Mouse (Mus musculus) CH12.LX (cell line): ENCODE measurements around the gene Aftph. TPM values are rescaled to one million over a fixed set of nuclear protein-coding genes. Genes with fewer than 3 reads are reported as not detected.

ENCODE experiments used
- DNase-seq: peaks from one replicate; pipeline ENCODE4 v3.0.0-alpha.2; 2013; ENCODE audit errors: extremely low read depth
- H3K27ac ChIP-seq: 2 replicates; pipeline ENCODE4 v1.5.1; 2012; ENCODE audit warnings: low read depth, mild to moderate bottlenecking, control low read depth, moderate library complexity; ENCODE audit not compliant: insufficient read depth
- H3K27me3 ChIP-seq: replicated peaks from 2 replicates; pipeline ENCODE3; 2012; ENCODE audit warnings: inconsistent platforms
- H3K36me3 ChIP-seq, 2 experiments: replicated peaks in 1 of 2; 2 replicates each; pipeline versions ENCODE3 to v1.6.1; 2012; ENCODE audit warnings: inconsistent platforms in 1 of 2, low read length in 1 of 2, mild to moderate bottlenecking in 1 of 2, mixed read lengths in 1 of 2, moderate library complexity in 1 of 2; ENCODE audit not compliant: control insufficient read depth in 1 of 2, insufficient read depth in 1 of 2
- H3K4me1 ChIP-seq, 2 experiments: 2 replicates each; pipeline ENCODE4 v1.6.1; 2012; ENCODE audit warnings: inconsistent platforms in 1 of 2, moderate library complexity in 1 of 2; ENCODE audit not compliant: insufficient read depth in 2 of 2, control insufficient read depth in 1 of 2
- H3K4me2 ChIP-seq: 2 replicates; pipeline ENCODE4 v1.6.1; 2012; ENCODE audit warnings: low read depth, mild to moderate bottlenecking, control low read depth; ENCODE audit not compliant: poor library complexity, insufficient read depth, severe bottlenecking
- H3K4me3 ChIP-seq, 3 experiments: fragments of 150-350 bp in 1 of 3; sonication (generic) in 1 of 3; replicated peaks in 1 of 3; 2 replicates each; pipeline versions ENCODE3 to v1.5.1; 2011 to 2012; ENCODE audit warnings: low read depth in 2 of 3, low read length in 2 of 3, mild to moderate bottlenecking in 2 of 3, moderate library complexity in 2 of 3, control low read depth in 1 of 3, improper control_type of control experiment in 1 of 3, inconsistent platforms in 1 of 3, mixed read lengths in 1 of 3; ENCODE audit not compliant: poor library complexity in 1 of 3
- H3K79me2 ChIP-seq: replicated peaks from 2 replicates; pipeline ENCODE4 v1.6.1; 2012; ENCODE audit warnings: mild to moderate bottlenecking, moderate library complexity; ENCODE audit not compliant: control insufficient read depth, poor library complexity, insufficient read depth, severe bottlenecking; ENCODE audit errors: extremely low read depth
- H3K9ac ChIP-seq: 2 replicates; pipeline ENCODE4 v1.6.1; 2012; ENCODE audit warnings: low read depth, mild to moderate bottlenecking, control low read depth, moderate library complexity; ENCODE audit not compliant: insufficient read depth
- H3K9me3 ChIP-seq: replicated peaks from 2 replicates; pipeline ENCODE3; 2012; ENCODE audit warnings: low read length, inconsistent platforms, mixed read lengths
- BHLHE40 ChIP-seq: IDR thresholded peaks from 2 replicates; pipeline ENCODE4 v1.6.1; 2011; ENCODE audit warnings: mild to moderate bottlenecking, low read depth, low read length, improper control_type of control experiment
- CHD1 ChIP-seq: IDR thresholded peaks from 2 replicates; pipeline ENCODE4 v1.6.1; 2012; ENCODE audit warnings: low read depth, low read length, improper control_type of control experiment, inconsistent platforms
- CHD2 ChIP-seq: IDR thresholded peaks from 2 replicates; pipeline ENCODE4 v1.6.1; 2011; ENCODE audit warnings: low read length, improper control_type of control experiment
- CTCF ChIP-seq, 2 experiments: IDR thresholded peaks in 1 of 2; conservative IDR thresholded peaks in 1 of 2; 2 replicates each; pipeline ENCODE4 v1.5.1; 2011 to 2012; ENCODE audit warnings: low read depth in 2 of 2, low read length in 2 of 2, improper control_type of control experiment in 1 of 2, inconsistent platforms in 1 of 2, mild to moderate bottlenecking in 1 of 2, moderate library complexity in 1 of 2
- E2F4 ChIP-seq: IDR thresholded peaks from 2 replicates; pipeline ENCODE4 v1.6.1; 2011; ENCODE audit warnings: low read depth, low read length, improper control_type of control experiment; ENCODE audit not compliant: insufficient replicate concordance
- ELF1 ChIP-seq: IDR thresholded peaks from 2 replicates; pipeline ENCODE4 v1.6.1; 2014; ENCODE audit warnings: low read depth, mild to moderate bottlenecking, inconsistent platforms, low read length, improper control_type of control experiment
- EP300 ChIP-seq: IDR thresholded peaks from 2 replicates; pipeline ENCODE4 v1.6.1; 2011; ENCODE audit warnings: low read length, improper control_type of control experiment
- ETS1 ChIP-seq: conservative IDR thresholded peaks from 2 replicates; pipeline ENCODE4 v1.6.1; 2012; ENCODE audit warnings: low read depth, mild to moderate bottlenecking, inconsistent platforms, low read length, improper control_type of control experiment, moderate library complexity
- GABPA ChIP-seq: IDR thresholded peaks from 2 replicates; pipeline ENCODE4 v1.6.1; 2012; ENCODE audit warnings: low read depth, low read length, improper control_type of control experiment, inconsistent platforms; ENCODE audit not compliant: insufficient replicate concordance
- HCFC1 ChIP-seq: IDR thresholded peaks from 2 replicates; pipeline ENCODE4 v1.6.1; 2012; ENCODE audit warnings: low read depth, mild to moderate bottlenecking, inconsistent platforms, low read length, improper control_type of control experiment
- IRF4 ChIP-seq: IDR thresholded peaks from 2 replicates; pipeline ENCODE4 v1.6.1; 2014; ENCODE audit warnings: low read depth, mild to moderate bottlenecking, inconsistent platforms, low read length, improper control_type of control experiment
- JUN ChIP-seq: IDR thresholded peaks from 2 replicates; pipeline ENCODE4 v1.6.1; 2011; ENCODE audit warnings: low read depth, mild to moderate bottlenecking, low read length, improper control_type of control experiment, moderate library complexity; ENCODE audit not compliant: insufficient read depth
- JUND ChIP-seq: conservative IDR thresholded peaks from 2 replicates; pipeline ENCODE4 v1.6.1; 2011; ENCODE audit warnings: low read depth, low read length, improper control_type of control experiment
- KAT2A ChIP-seq: IDR thresholded peaks from 2 replicates; pipeline ENCODE4 v1.6.1; 2012; ENCODE audit warnings: low read length, improper control_type of control experiment, inconsistent platforms; ENCODE audit not compliant: insufficient replicate concordance
- MAFK ChIP-seq: IDR thresholded peaks from 2 replicates; pipeline ENCODE4 v1.6.1; 2011; ENCODE audit warnings: low read length, improper control_type of control experiment; ENCODE audit not compliant: insufficient replicate concordance
- MAX ChIP-seq: IDR thresholded peaks from 2 replicates; pipeline ENCODE4 v1.6.1; 2011; ENCODE audit warnings: low read length, improper control_type of control experiment
- MAZ ChIP-seq: IDR thresholded peaks from 2 replicates; pipeline ENCODE4 v1.6.1; 2012; ENCODE audit warnings: low read depth, mild to moderate bottlenecking, inconsistent platforms, low read length, improper control_type of control experiment, moderate library complexity
- MEF2A ChIP-seq: IDR thresholded peaks from 2 replicates; pipeline ENCODE4 v1.6.1; 2014; ENCODE audit warnings: low read depth, mild to moderate bottlenecking, inconsistent platforms, low read length, improper control_type of control experiment, borderline replicate concordance
- MXI1 ChIP-seq: IDR thresholded peaks from 2 replicates; pipeline ENCODE4 v1.6.1; 2011; ENCODE audit warnings: mild to moderate bottlenecking, low read depth, low read length, improper control_type of control experiment
- MYC ChIP-seq: IDR thresholded peaks from 2 replicates; pipeline ENCODE4 v1.6.1; 2011; ENCODE audit warnings: low read depth, mild to moderate bottlenecking, improper control_type of control experiment, low read length
- NELFE ChIP-seq: IDR thresholded peaks from 2 replicates; pipeline ENCODE4 v1.6.1; 2011; ENCODE audit warnings: low read depth, low read length, improper control_type of control experiment
- NRF1 ChIP-seq: IDR thresholded peaks from 2 replicates; pipeline ENCODE4 v1.6.1; 2014; ENCODE audit warnings: low read depth, mild to moderate bottlenecking, inconsistent platforms, low read length, improper control_type of control experiment, moderate library complexity
- PAX5 ChIP-seq: IDR thresholded peaks from 2 replicates; pipeline ENCODE4 v1.6.1; 2012; ENCODE audit warnings: low read length, inconsistent platforms, mixed read lengths
- POLR2A ChIP-seq: IDR thresholded peaks from 2 replicates; pipeline ENCODE4 v1.6.1; 2011; ENCODE audit warnings: low read depth, mild to moderate bottlenecking, improper control_type of control experiment, low read length
- POLR2AphosphoS2 ChIP-seq: IDR thresholded peaks from 2 replicates; pipeline ENCODE4 v1.6.1; 2011; ENCODE audit warnings: low read depth, low read length, improper control_type of control experiment
- RAD21 ChIP-seq: IDR thresholded peaks from 2 replicates; pipeline ENCODE4 v1.6.1; 2011; ENCODE audit warnings: low read depth, mild to moderate bottlenecking, low read length, improper control_type of control experiment, moderate library complexity
- RCOR1 ChIP-seq: conservative IDR thresholded peaks from 2 replicates; pipeline ENCODE4 v1.6.1; 2012; ENCODE audit warnings: low read depth, mild to moderate bottlenecking, inconsistent platforms, low read length, improper control_type of control experiment
- SIN3A ChIP-seq: IDR thresholded peaks from 2 replicates; pipeline ENCODE4 v1.6.1; 2012; ENCODE audit warnings: low read length, improper control_type of control experiment, inconsistent platforms
- SMC3 ChIP-seq: IDR thresholded peaks from 2 replicates; pipeline ENCODE4 v1.6.1; 2011; ENCODE audit warnings: low read depth, low read length, improper control_type of control experiment
- TBP ChIP-seq: conservative IDR thresholded peaks from 2 replicates; pipeline ENCODE4 v1.6.1; 2011; ENCODE audit warnings: low read depth, low read length, improper control_type of control experiment
- TCF12 ChIP-seq: IDR thresholded peaks from 2 replicates; pipeline ENCODE4 v1.6.1; 2014; ENCODE audit warnings: low read depth, mild to moderate bottlenecking, inconsistent platforms, low read length, improper control_type of control experiment
- UBTF ChIP-seq: IDR thresholded peaks from 2 replicates; pipeline ENCODE4 v1.6.1; 2012; ENCODE audit warnings: low read depth, mild to moderate bottlenecking, inconsistent platforms, low read length, improper control_type of control experiment, moderate library complexity
- USF1 ChIP-seq: IDR thresholded peaks from 2 replicates; pipeline ENCODE4 v1.6.1; 2014; ENCODE audit warnings: low read depth, mild to moderate bottlenecking, inconsistent platforms, low read length, improper control_type of control experiment
- USF2 ChIP-seq: conservative IDR thresholded peaks from 2 replicates; pipeline ENCODE4 v1.6.1; 2011; ENCODE audit warnings: low read depth, low read length, improper control_type of control experiment
- ZC3H11A ChIP-seq: IDR thresholded peaks from 2 replicates; pipeline ENCODE4 v1.6.1; 2012; ENCODE audit warnings: low read depth, mild to moderate bottlenecking, inconsistent platforms, low read length, improper control_type of control experiment
- ZKSCAN1 ChIP-seq: IDR thresholded peaks from 2 replicates; pipeline ENCODE4 v1.6.1; 2012; ENCODE audit warnings: low read depth, inconsistent platforms, low read length, improper control_type of control experiment, borderline replicate concordance
- ZMIZ1 ChIP-seq: IDR thresholded peaks from 2 replicates; pipeline ENCODE4 v1.6.1; 2012; ENCODE audit warnings: low read depth, mild to moderate bottlenecking, inconsistent platforms, low read length, improper control_type of control experiment
- ZNF384 ChIP-seq: IDR thresholded peaks from 2 replicates; pipeline ENCODE4 v1.6.1; 2012; ENCODE audit warnings: low read depth, low read length, improper control_type of control experiment, inconsistent platforms
- dilution Hi-C: fragments of 300-500 bp; cut with MboI; formaldehyde crosslinking; loops from 2 replicates; pipeline ENCODE4 v1.14.3; 2020; ENCODE audit warnings: low sequenced_read_pairs; ENCODE audit not compliant: extremely low pct_unique_long_range_greater_than_20kb, extremely low pct_ligation_motif_present
- in situ Hi-C: fragments of 300-500 bp; cut with MboI; formaldehyde crosslinking; loops from 3 replicates; pipeline ENCODE4 v1.14.3; 2019; ENCODE audit warnings: low sequenced_read_pairs, low pct_ligation_motif_present, low pct_unique_long_range_greater_than_20kb, mixed read lengths
- polyA plus RNA-seq: library from polyadenylated mRNA; unstranded; fragments of >175 nt; gene quantifications from 2 replicates; pipeline ENCODE4 v1.2.1, GENCODE M21; 2012; ENCODE audit warnings: low read depth; ENCODE audit not compliant: insufficient read length
- total RNA-seq, 2 experiments: library from RNA; depleted of rRNA; stranded (reverse); fragments of 300-350 nt in 1 of 2; fragments of >200 nt in 1 of 2; gene quantifications; 2 replicates each; pipeline ENCODE4 v1.2.3; 2012 to 2014

The Aftph gene
- total and polyA plus RNA-seq, 3 experiments: 53.7 to 80.0 (median 53.9) TPM

DNA sequence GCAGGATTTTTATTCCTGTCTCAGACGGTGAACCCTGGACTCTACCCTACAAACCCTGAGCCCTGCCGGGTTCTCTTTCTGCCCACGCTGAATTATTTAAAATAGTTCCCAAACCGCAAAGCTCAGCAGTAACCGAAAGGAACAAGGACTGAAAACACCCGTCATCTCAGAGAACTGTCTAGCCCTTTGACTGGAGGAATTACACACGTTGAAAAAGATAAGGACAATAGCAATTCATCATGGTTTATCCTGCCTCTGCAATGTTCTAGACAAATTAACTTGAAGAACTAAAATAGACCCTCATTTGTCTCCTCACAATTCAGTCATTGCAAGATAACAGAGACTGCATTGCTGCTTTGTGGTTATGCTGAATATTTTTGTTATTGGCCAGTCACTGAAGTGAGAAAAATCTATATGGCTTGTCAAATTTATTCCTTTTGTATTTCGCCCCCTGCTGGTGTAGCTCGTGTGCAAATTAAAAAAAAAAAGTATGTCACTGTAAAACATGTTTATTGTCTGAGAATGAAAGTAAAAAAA, 1.0 kb upstream of the Aftph start:
- TF ChIP-seq IRF4 (peak; percentile 42; the same call in 1 of the 2 replicates), ZKSCAN1 (no peak), ZC3H11A (no peak), JUN (peak; percentile 2; the same call in 1 of the 2 replicates), TCF12 (0 out of 2 replicates have a peak, but pooled peaks have one; percentile 31), HCFC1 (peak; percentile 51), RAD21 (peak; percentile 60), GABPA (no peak), MXI1 (peak; percentile 74), ZNF384 (peak; percentile 99), SMC3 (peak; percentile 54), MAFK (peak; percentile 33; the same call in 1 of the 2 replicates), USF2 (no peak), SIN3A (peak; percentile 91), MAX (peak; percentile 46; the same call in 1 of the 2 replicates), E2F4 (0 out of 2 replicates have a peak, but pooled peaks have one; percentile 43), BHLHE40 (0 out of 2 replicates have a peak, but pooled peaks have one; percentile 26), USF1 (no peak), NELFE (no peak; the same call in 1 of the 2 replicates), POLR2AphosphoS2 (no peak), ETS1 (peak; percentile 52; the same call in 1 of the 2 replicates), ELF1 (no peak), PAX5 (no peak), CHD2 (0 out of 2 replicates have a peak, but pooled peaks have one; percentile 19), TBP (no peak), CHD1 (peak; percentile 92), UBTF (no peak), CTCF (conservative IDR thresholded peaks at IDR 0.05 in 1 of 2, IDR thresholded peaks at IDR 0.05 in 1 of 2; ENCODE audit: low read depth in 2 of 2, low read length in 2 of 2) (peak; percentile 52 to 81; a peak in 3 of 4 replicates), JUND (peak; percentile 77), MEF2A (no peak), KAT2A (no peak), POLR2A (no peak), MAZ (no peak), MYC (0 out of 2 replicates have a peak, but pooled peaks have one; percentile 33), ZMIZ1 (no peak), EP300 (no peak), NRF1 (no peak), RCOR1 (0 out of 2 replicates have a peak, but pooled peaks have one; percentile 20)
- Histone ChIP-seq H3K36me3 (peaks cover 0 to 11% of the 10 kb centered on the region in 2 experiments), H3K27ac (peak overlapping the region; percentile 65), H3K4me3 (peak overlapping the region; percentile 55 to 93 (median 66)), H3K4me1 (peaks cover 0 to 35% of the 10 kb centered on the region in 2 experiments; a peak in 3 of 4 replicates), H3K79me2 (peaks cover 21% of the 10 kb centered on the region), H3K4me2 (peak overlapping the region; percentile 92), H3K9me3 (no peaks in the 10 kb centered on the region), H3K9ac (peak overlapping the region; percentile 65), H3K27me3 (no peaks in the 10 kb centered on the region)
- in situ Hi-C loops: no loop called here
- dilution Hi-C loops: no loop called here
- peak; percentile 90 for DNase-seq
